Mouse (Mus musculus) hindbrain, embryonic 13.5 days (tissue): ENCODE measurements around the gene Rybp. TPM values are rescaled to one million over a fixed set of nuclear protein-coding genes. Genes with fewer than 3 reads are reported as not detected.
A peak's percentile ranks its signal among the peaks of the same experiment; 100 is the strongest.

Experiments used
- ATAC-seq: fragments of 200-750 bp; cut with Nextera tagmentation; 2 replicates; pipeline ENCODE4 v1.8.0; 2017; ENCODE audit warnings: moderate TSS enrichment; ENCODE audit not compliant: low FRiP score
- H3K27ac ChIP-seq: fragments of 300-500 bp; sonication (generic); 2 replicates; pipeline ENCODE4 v1.5.1; 2015; ENCODE audit warnings: inconsistent platforms, mild to moderate bottlenecking, moderate library complexity
- H3K27me3 ChIP-seq: fragments of 300-500 bp; sonication (generic); 2 replicates; pipeline ENCODE4 v1.6.1; 2015; ENCODE audit warnings: mild to moderate bottlenecking, inconsistent platforms
- H3K36me3 ChIP-seq: fragments of 300-500 bp; sonication (generic); 2 replicates; pipeline ENCODE4 v1.6.1; 2015; ENCODE audit warnings: mild to moderate bottlenecking, inconsistent platforms
- H3K4me1 ChIP-seq: fragments of 300-500 bp; sonication (generic); replicated peaks from 2 replicates; pipeline ENCODE4 v1.6.1; 2015; ENCODE audit warnings: inconsistent platforms
- H3K4me2 ChIP-seq: fragments of 300-500 bp; sonication (generic); 2 replicates; pipeline ENCODE4 v1.6.1; 2015; ENCODE audit warnings: inconsistent platforms, mild to moderate bottlenecking, moderate library complexity
- H3K4me3 ChIP-seq: fragments of 300-500 bp; sonication (generic); 2 replicates; pipeline ENCODE4 v1.5.1; 2015; ENCODE audit warnings: mild to moderate bottlenecking, inconsistent platforms
- H3K9ac ChIP-seq: fragments of 300-500 bp; sonication (generic); 2 replicates; pipeline ENCODE4 v1.6.1; 2015; ENCODE audit warnings: mild to moderate bottlenecking, inconsistent platforms
- H3K9me3 ChIP-seq: fragments of 300-500 bp; sonication (generic); 2 replicates; pipeline ENCODE4 v1.6.1; 2016; ENCODE audit warnings: inconsistent platforms
- WGBS: fragments of 180-500 bp; shearing (Covaris S2); methylation state at CpG from one replicate; pipeline ENCODE4 v1.1.7; 2015; 5-methylcytosine and 5-hydroxymethylcytosine counted together
- polyA plus RNA-seq: library from polyadenylated mRNA; unstranded; fragments of >200 nt; fragmentation: Nextera tagmentation; extraction: Ambion mirVana; gene quantifications from 2 replicates; pipeline ENCODE4 v1.2.1, GENCODE M21; 2015

Rybp gene
- polyA plus RNA-seq, 1 experiment from 2014 or later: 18.2 TPM

- WGBS: 63% methylated on average over 8 of the region's 8 CpGs
- Histone ChIP-seq H3K4me2 (no peak overlapping the region), H3K27me3 (0 out of 2 replicates have a peak, but pooled peaks cover 3% of the 10 kb centered on the region), H3K4me3 (no peak overlapping the region), H3K9me3 (no peaks in the 10 kb centered on the region), H3K9ac (no peak overlapping the region), H3K36me3 (no peaks in the 10 kb centered on the region), H3K4me1 (no peaks in the 10 kb centered on the region), H3K27ac (no peak overlapping the region)
- no peak for ATAC-seq
These were observed 26.9 kb upstream of the Rybp start for GRCm38 (mm10) chr6:100314201-100314600.

- Histone ChIP-seq H3K27ac (no peak overlapping the region), H3K36me3 (no peaks in the 10 kb centered on the region), H3K4me2 (no peak overlapping the region), H3K9me3 (no peaks in the 10 kb centered on the region), H3K4me1 (no peaks in the 10 kb centered on the region), H3K4me3 (no peak overlapping the region), H3K27me3 (0 out of 2 replicates have a peak, but pooled peaks cover 6% of the 10 kb centered on the region), H3K9ac (no peak overlapping the region)
- no peak for ATAC-seq
- 94% methylated on average over 1 of the region's 1 CpGs for WGBS
These were observed 23.9 kb upstream of the Rybp start for GRCm38 (mm10) chr6:100311167-100311566.

- H3K4me2 ChIP-seq: no peak overlapping the region
- no peaks in the 10 kb centered on the region for H3K9me3 ChIP-seq
- 0 out of 2 replicates have a peak, but pooled peaks cover 24% of the 10 kb centered on the region for H3K27me3 ChIP-seq
- WGBS: 71% methylated on average over 10 of the region's 10 CpGs
- H3K9ac ChIP-seq: no peak overlapping the region
- no peak for ATAC-seq
- no peaks in the 10 kb centered on the region for H3K4me1 ChIP-seq
- no peaks in the 10 kb centered on the region for H3K36me3 ChIP-seq
- no peak overlapping the region for H3K4me3 ChIP-seq
- H3K27ac ChIP-seq: no peak overlapping the region
These were observed 17.5 kb upstream of the Rybp start for GRCm38 (mm10) chr6:100304831-100305230.

GRCm38 (mm10) chr6:100301410-100302108 lies 14.3 kb upstream of the Rybp start:
- no peak overlapping the region for H3K27ac ChIP-seq
- H3K27me3 ChIP-seq: peaks cover 34% of the 10 kb centered on the region; the same call in 1 of the 2 replicates
- no peaks in the 10 kb centered on the region for H3K9me3 ChIP-seq
- H3K4me3 ChIP-seq: no peak overlapping the region
- no peaks in the 10 kb centered on the region for H3K36me3 ChIP-seq
- H3K4me2 ChIP-seq: no peak overlapping the region
- H3K9ac ChIP-seq: no peak overlapping the region
- no peaks in the 10 kb centered on the region for H3K4me1 ChIP-seq
- ATAC-seq: no peak
- 57% methylated on average over 8 of the region's 8 CpGs for WGBS

GRCm38 (mm10) chr6:100300831-100301230 lies 13.5 kb upstream of the Rybp start:
- no peaks in the 10 kb centered on the region for H3K9me3 ChIP-seq
- H3K4me3 ChIP-seq: no peak overlapping the region
- H3K4me1 ChIP-seq: no peaks in the 10 kb centered on the region
- H3K27me3 ChIP-seq: peaks cover 34% of the 10 kb centered on the region; the same call in 1 of the 2 replicates
- no peak overlapping the region for H3K9ac ChIP-seq
- 35% methylated on average over 3 of the region's 3 CpGs for WGBS
- no peak for ATAC-seq
- no peak overlapping the region for H3K4me2 ChIP-seq
- no peaks in the 10 kb centered on the region for H3K36me3 ChIP-seq
- no peak overlapping the region for H3K27ac ChIP-seq

GRCm38 (mm10) chr6:100298945-100299344 lies 11.7 kb upstream of the Rybp start:
- Histone ChIP-seq H3K9me3 (no peaks in the 10 kb centered on the region), H3K9ac (no peak overlapping the region), H3K4me1 (no peaks in the 10 kb centered on the region), H3K4me3 (no peak overlapping the region), H3K27me3 (peaks cover 34% of the 10 kb centered on the region; the same call in 1 of the 2 replicates), H3K27ac (no peak overlapping the region), H3K36me3 (no peaks in the 10 kb centered on the region), H3K4me2 (no peak overlapping the region)
- WGBS: 47% methylated on average over 4 of the region's 4 CpGs
- ATAC-seq: no peak

- ATAC-seq: no peak
- no peak overlapping the region for H3K9ac ChIP-seq
- 86% methylated on average over 8 of the region's 8 CpGs for WGBS
- no peaks in the 10 kb centered on the region for H3K4me1 ChIP-seq
- no peaks in the 10 kb centered on the region for H3K36me3 ChIP-seq
- no peak overlapping the region for H3K4me2 ChIP-seq
- no peak overlapping the region for H3K27ac ChIP-seq
- no peak overlapping the region for H3K4me3 ChIP-seq
- peaks cover 39% of the 10 kb centered on the region; the same call in 1 of the 2 replicates for H3K27me3 ChIP-seq
- H3K9me3 ChIP-seq: no peaks in the 10 kb centered on the region
These were observed 10.3 kb upstream of the Rybp start for GRCm38 (mm10) chr6:100297536-100297935.

- Histone ChIP-seq H3K36me3 (no peaks in the 10 kb centered on the region), H3K9me3 (no peaks in the 10 kb centered on the region), H3K27ac (no peak overlapping the region), H3K4me3 (no peak overlapping the region), H3K9ac (no peak overlapping the region), H3K27me3 (peaks cover 47% of the 10 kb centered on the region), H3K4me2 (no peak overlapping the region), H3K4me1 (peaks cover 10% of the 10 kb centered on the region)
- WGBS: 87% methylated on average over 6 of the region's 6 CpGs
- no peak for ATAC-seq
These were observed 5.1 kb upstream of the Rybp start for GRCm38 (mm10) chr6:100292411-100292810.

- H3K4me3 ChIP-seq: no peak overlapping the region
- WGBS: 83% methylated on average over 5 of the region's 5 CpGs
- no peaks in the 10 kb centered on the region for H3K36me3 ChIP-seq
- no peak overlapping the region for H3K9ac ChIP-seq
- no peaks in the 10 kb centered on the region for H3K9me3 ChIP-seq
- peaks cover 25% of the 10 kb centered on the region for H3K4me1 ChIP-seq
- H3K4me2 ChIP-seq: no peak overlapping the region
- H3K27ac ChIP-seq: no peak overlapping the region
- H3K27me3 ChIP-seq: peaks cover 47% of the 10 kb centered on the region
- ATAC-seq: no peak
These were observed 1.8 kb upstream of the Rybp start for GRCm38 (mm10) chr6:100289058-100289457.

GRCm38 (mm10) chr6:100288730-100289035 lies 1.4 kb upstream of the Rybp start:
- Histone ChIP-seq H3K27ac (no peak overlapping the region), H3K36me3 (no peaks in the 10 kb centered on the region), H3K4me1 (peaks cover 28% of the 10 kb centered on the region), H3K27me3 (peaks cover 47% of the 10 kb centered on the region), H3K4me3 (no peak overlapping the region; the same call in 1 of the 2 replicates), H3K4me2 (peak overlapping the region; percentile 96; the same call in 1 of the 2 replicates), H3K9me3 (no peaks in the 10 kb centered on the region), H3K9ac (peak overlapping the region; percentile 72; the same call in 1 of the 2 replicates)
- no peak for ATAC-seq
- WGBS: 58% methylated on average over 4 of the region's 4 CpGs

- WGBS: 3% methylated on average over 23 of the region's 23 CpGs
- Histone ChIP-seq H3K27me3 (peaks cover 45% of the 10 kb centered on the region), H3K9me3 (no peaks in the 10 kb centered on the region), H3K9ac (peak overlapping the region; percentile 72), H3K4me2 (peak overlapping the region; percentile 96), H3K36me3 (no peaks in the 10 kb centered on the region), H3K4me1 (peaks cover 31% of the 10 kb centered on the region), H3K27ac (peak overlapping the region; percentile 99), H3K4me3 (peak overlapping the region; percentile 71)
- ATAC-seq: peak; percentile 38
These were observed 888 bp upstream of the Rybp start for GRCm38 (mm10) chr6:100288016-100288729.

GRCm38 (mm10) chr6:100286573-100287333 lies 532 bp downstream of the Rybp start:
- Histone ChIP-seq H3K4me1 (peaks cover 31% of the 10 kb centered on the region), H3K27me3 (peaks cover 33% of the 10 kb centered on the region), H3K4me2 (peak overlapping the region; percentile 91), H3K27ac (peak overlapping the region; percentile 99), H3K9me3 (no peaks in the 10 kb centered on the region), H3K9ac (peak overlapping the region; percentile 94), H3K36me3 (no peaks in the 10 kb centered on the region), H3K4me3 (peak overlapping the region; percentile 71)
- WGBS: under 1% methylated on average over 79 of the region's 117 CpGs
- ATAC-seq: peak; percentile 81
